Mouse (Mus musculus): ENCODE results near the gene Arhgef28. TPM values are rescaled to one million over a fixed set of nuclear protein-coding genes. Genes with fewer than 3 reads are reported as not detected.

Gene Arhgef28
- total and polyA plus RNA-seq, 3 experiments, result not detected

DNA sequence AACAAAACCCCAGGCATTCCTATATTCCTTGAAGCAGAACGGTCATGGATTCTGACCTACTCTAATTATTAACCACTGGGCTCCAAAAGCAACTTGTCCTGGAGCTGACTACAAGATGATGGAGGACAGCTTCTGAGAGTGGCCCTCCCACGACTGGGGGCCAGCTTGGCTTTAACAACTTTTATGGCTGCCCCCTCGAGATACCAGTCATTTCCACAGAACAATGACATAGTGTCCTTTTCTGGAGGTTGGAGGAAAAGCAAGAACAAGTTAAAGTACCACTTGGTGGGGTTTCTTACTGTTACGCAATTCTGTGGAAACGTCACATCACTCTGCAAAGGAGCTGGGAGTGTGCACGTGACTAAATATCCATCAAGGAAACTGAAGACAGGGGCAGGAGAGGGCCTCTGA lies 194.3 kb downstream of the Arhgef28 start:
- Histone ChIP-seq H3K4me3 (ENCODE audit: control insufficient read depth in 1 of 2, insufficient read depth in 1 of 2, low read depth in 2 of 2, low read length in 2 of 2) (no peak overlapping the region), H3K4me1 (ENCODE audit: control insufficient read depth in 1 of 2, insufficient read depth in 2 of 2, low read length in 2 of 2) (no peaks in the 10 kb centered on the region), H3K9me3 (replicated peaks; ENCODE audit: insufficient read depth, low read length) (no peaks in the 10 kb centered on the region), H3K27me3 (ENCODE audit: control insufficient read depth in 1 of 2, insufficient read depth in 2 of 2, low read length in 2 of 2) (no peaks in the 10 kb centered on the region), H3K79me2 (ENCODE audit: control insufficient read depth, insufficient read depth, low read length, poor library complexity) (no peaks in the 10 kb centered on the region), H3K36me3 (ENCODE audit: control insufficient read depth in 1 of 2, insufficient read depth in 2 of 2, low read length in 2 of 2) (no peaks in the 10 kb centered on the region), H3K27ac (ENCODE audit: control insufficient read depth, low read depth, low read length) (no peak overlapping the region), H3K9ac (ENCODE audit: control insufficient read depth, low read depth, low read length, poor library complexity, severe bottlenecking) (no peak overlapping the region)
- DNase-seq (ENCODE audit: low read depth, low spot score), result no peak
- TF ChIP-seq NRF1 (IDR thresholded peaks at IDR 0.05; ENCODE audit: insufficient read depth, low read depth, low read length, poor library complexity, severe bottlenecking), result no peak
- no peak for TF ChIP-seq MYB (IDR thresholded peaks at IDR 0.05; ENCODE audit: low read depth, low read length)
- TF ChIP-seq MEF2A (IDR thresholded peaks at IDR 0.05; ENCODE audit: extremely low read depth, insufficient replicate concordance, low read depth, low read length, poor library complexity, severe bottlenecking), result no peak
- no peak for TF ChIP-seq MAZ (IDR thresholded peaks at IDR 0.05; ENCODE audit: low read depth, low read length)
- TF ChIP-seq HCFC1 (IDR thresholded peaks at IDR 0.05; ENCODE audit: low read depth, low read length), result no peak
- no peak for TF ChIP-seq JUND (IDR thresholded peaks at IDR 0.05; ENCODE audit: low read depth, low read length)
- TF ChIP-seq USF1 (IDR thresholded peaks at IDR 0.05; ENCODE audit: low read depth, low read length), result no peak
- no peak for TF ChIP-seq GATA1 (IDR thresholded peaks at IDR 0.05; ENCODE audit: low read depth, low read length)
- TF ChIP-seq CHD1 (IDR thresholded peaks at IDR 0.05; ENCODE audit: low read depth, low read length), result no peak
- TF ChIP-seq ZNF384 (IDR thresholded peaks at IDR 0.05; ENCODE audit: low read depth, low read length), result no peak

DNA sequence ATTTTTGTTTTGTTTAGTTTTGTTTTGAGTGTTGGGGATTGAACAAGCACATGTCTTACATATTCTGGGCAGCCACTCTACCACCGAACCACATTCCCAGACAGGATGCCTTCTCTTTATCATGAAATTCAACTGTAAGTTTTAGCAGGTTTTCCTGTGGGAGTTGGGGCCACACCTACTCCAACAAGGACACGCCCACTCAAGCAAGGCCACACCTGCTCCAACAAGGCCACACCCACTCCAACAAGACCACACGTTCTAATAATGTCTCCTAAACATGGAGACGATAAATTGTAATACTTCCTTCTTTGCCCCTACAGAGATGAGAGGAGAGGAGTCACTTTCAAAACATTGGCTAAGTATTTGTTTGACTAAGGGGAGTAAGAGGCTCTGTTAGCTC lies 197.2 kb downstream of the Arhgef28 start:
- H3K9ac ChIP-seq (ENCODE audit: control insufficient read depth, low read depth, low read length, poor library complexity, severe bottlenecking), result no peak overlapping the region
- no peaks in the 10 kb centered on the region for H3K79me2 ChIP-seq (ENCODE audit: control insufficient read depth, insufficient read depth, low read length, poor library complexity)
- H3K4me3 ChIP-seq (ENCODE audit: control insufficient read depth in 1 of 2, insufficient read depth in 1 of 2, low read depth in 2 of 2, low read length in 2 of 2), result no peak overlapping the region
- no peaks in the 10 kb centered on the region for H3K4me1 ChIP-seq (ENCODE audit: control insufficient read depth in 1 of 2, insufficient read depth in 2 of 2, low read length in 2 of 2)
- TF ChIP-seq ZC3H11A (IDR thresholded peaks at IDR 0.05; ENCODE audit: low read depth, low read length), result no peak
- no peak for TF ChIP-seq POLR2A (IDR thresholded peaks at IDR 0.05; ENCODE audit: control insufficient read depth in 1 of 2, insufficient read depth in 1 of 2, low read depth in 1 of 2, low read length in 2 of 2, poor library complexity in 1 of 2)
- TF ChIP-seq CHD1 (IDR thresholded peaks at IDR 0.05; ENCODE audit: low read depth, low read length), result no peak
- no peak for TF ChIP-seq CHD2 (IDR thresholded peaks at IDR 0.05; ENCODE audit: low read length)
- TF ChIP-seq ETS1 (IDR thresholded peaks at IDR 0.05; ENCODE audit: low read depth, low read length), result no peak
- TF ChIP-seq ZNF384 (IDR thresholded peaks at IDR 0.05; ENCODE audit: low read depth, low read length), result no peak
- no peak for TF ChIP-seq MYC (IDR thresholded peaks at IDR 0.05; ENCODE audit: low read depth, low read length)
- TF ChIP-seq TCF12 (IDR thresholded peaks at IDR 0.05; ENCODE audit: low read depth, low read length), result no peak
- TF ChIP-seq RCOR1 (IDR thresholded peaks at IDR 0.05; ENCODE audit: low read depth, low read length), result no peak
- no peak for TF ChIP-seq MEF2A (IDR thresholded peaks at IDR 0.05; ENCODE audit: extremely low read depth, insufficient replicate concordance, low read depth, low read length, poor library complexity, severe bottlenecking)
- TF ChIP-seq KAT2A (conservative IDR thresholded peaks at IDR 0.05; ENCODE audit: low read depth, low read length), result no peak
- no peak overlapping the region for H3K27ac ChIP-seq (ENCODE audit: control insufficient read depth, low read depth, low read length)
- DNase-seq (ENCODE audit: low read depth, low spot score), result no peak
- H3K9me3 ChIP-seq (replicated peaks; ENCODE audit: insufficient read depth, low read length), result no peaks in the 10 kb centered on the region
- H3K27me3 ChIP-seq (ENCODE audit: control insufficient read depth in 1 of 2, insufficient read depth in 2 of 2, low read length in 2 of 2), result no peaks in the 10 kb centered on the region
- no peaks in the 10 kb centered on the region for H3K36me3 ChIP-seq (ENCODE audit: control insufficient read depth in 1 of 2, insufficient read depth in 2 of 2, low read length in 2 of 2)
